Mouse (Mus musculus): ENCODE data around the gene Frg2f1. TPM values are rescaled to one million over a fixed set of nuclear protein-coding genes. Genes with fewer than 3 reads are reported as not detected.
"Not testable (repeated sequence)": the region's sequence is repeated elsewhere in the genome, so short reads cannot be mapped to it uniquely, and the experiment has no call there.

The Frg2f1 gene
- 10 to 100 TPM; 21.7 to 26.1 TPM for total RNA-seq (2021)

- intact Hi-C loops (cut with DNase I), result loop anchor here (1.0 to 10.0 kb wide), 2 partner anchors 117 to 294 kb away; partner anchors contain the start of genes Ppcs and Zmynd12
These were observed at the start of gene Frg2f1 for GRCm38 (mm10) chr4:119539031-119539824. Frg2f1 (minus strand) TSS chr4:119539529.

GRCm38 (mm10) chr4:119588037-119588436 lies 48.7 kb upstream of the Frg2f1 start:
- intact Hi-C loops (cut with DNase I), result no loop called here

More at GRCm38 (mm10) chr4:119539031-119539824, at the start of gene Frg2f1:
- peak; percentile 96 to 97 for DNase-seq (ENCODE audit: low spot score in 2 of 2)

GRCm38 (mm10) chr4:119575459-119575858 lies 36.1 kb upstream of the Frg2f1 start:
- intact Hi-C loops (cut with DNase I), result no loop called here
- DNase-seq (ENCODE audit: low spot score in 2 of 2), result no peak

More at GRCm38 (mm10) chr4:119588037-119588436, 48.7 kb upstream of the Frg2f1 start:
- no peak for DNase-seq (ENCODE audit: low spot score in 2 of 2)

- intact Hi-C loops (cut with DNase I), result no loop called here
- DNase-seq (ENCODE audit: low spot score in 2 of 2), result no peak
These were observed 35.2 kb upstream of the Frg2f1 start for GRCm38 (mm10) chr4:119574504-119574903.

GRCm38 (mm10) chr4:119572682-119573081 lies 33.4 kb upstream of the Frg2f1 start:
- DNase-seq (ENCODE audit: low spot score in 2 of 2), result no peak
- intact Hi-C loops (cut with DNase I), result no loop called here

GRCm38 (mm10) chr4:119566322-119566835 lies 27.1 kb upstream of the Frg2f1 start:
- DNase-seq (ENCODE audit: low spot score in 2 of 2), result no peak

GRCm38 (mm10) chr4:119563136-119563535 lies 23.8 kb upstream of the Frg2f1 start:
- no peak for DNase-seq (ENCODE audit: low spot score in 2 of 2)
- intact Hi-C loops (cut with DNase I), result no loop called here

More at GRCm38 (mm10) chr4:119566322-119566835, 27.1 kb upstream of the Frg2f1 start:
- intact Hi-C loops (cut with DNase I), result no loop called here

- intact Hi-C loops (cut with DNase I), result no loop called here
- no peak for DNase-seq (ENCODE audit: low spot score in 2 of 2)
These were observed 16.1 kb upstream of the Frg2f1 start for GRCm38 (mm10) chr4:119555466-119555865.

- intact Hi-C loops (cut with DNase I), result no loop called here
- no peak for DNase-seq (ENCODE audit: low spot score in 2 of 2)
These were observed 11.5 kb upstream of the Frg2f1 start for GRCm38 (mm10) chr4:119550864-119551263.

- intact Hi-C loops (cut with DNase I), result loop anchor here (10.0 kb wide), 1 partner anchor 84 kb away; no protein-coding TSS in a partner anchor
- no peak for DNase-seq (ENCODE audit: low spot score in 2 of 2)
These were observed 1.2 kb upstream of the Frg2f1 start for GRCm38 (mm10) chr4:119540533-119540890.

- DNase-seq (ENCODE audit: low spot score in 2 of 2), result no peak
- intact Hi-C loops (cut with DNase I), result loop anchor here (1.0 to 10.0 kb wide), 3 partner anchors 85 to 295 kb away; partner anchors contain the start of genes Ppcs and Zmynd12
These were observed 655 bp upstream of the Frg2f1 start for GRCm38 (mm10) chr4:119539836-119540532.

- no peak for DNase-seq (ENCODE audit: low spot score in 2 of 2)
- intact Hi-C loops (cut with DNase I), result loop anchor here (10.0 kb wide), 1 partner anchor 293 kb away; no protein-coding TSS in a partner anchor
These were observed 1.9 kb downstream of the Frg2f1 start for GRCm38 (mm10) chr4:119537436-119537835.

- DNase-seq (ENCODE audit: low spot score in 2 of 2), result not testable (repeated sequence)
- intact Hi-C loops (cut with DNase I), result loop anchor here (10.0 kb wide), 1 partner anchor 292 kb away; no protein-coding TSS in a partner anchor
These were observed 2.7 kb downstream of the Frg2f1 start, which contains the start of gene Foxj3 for GRCm38 (mm10) chr4:119536615-119537014. Foxj3 (plus strand) TSS chr4:119537004.

GRCm38 (mm10) chr4:119535103-119535502 lies 4.2 kb downstream of the Frg2f1 start:
- DNase-seq (ENCODE audit: low spot score in 2 of 2), result no peak
- intact Hi-C loops (cut with DNase I), result loop anchor here (10.0 kb wide), 1 partner anchor 290 kb away; no protein-coding TSS in a partner anchor

- intact Hi-C loops (cut with DNase I), result loop anchor here (5.0 to 10.0 kb wide), 2 partner anchors 40 to 287 kb away; partner anchors contain the start of gene Rimkla
- no peak for DNase-seq (ENCODE audit: low spot score in 2 of 2)
These were observed 7.5 kb downstream of the Frg2f1 start for GRCm38 (mm10) chr4:119531813-119532212.

GRCm38 (mm10) chr4:119526329-119526845 lies 12.9 kb downstream of the Frg2f1 start:
- intact Hi-C loops (cut with DNase I), result no loop called here
- DNase-seq (ENCODE audit: low spot score in 2 of 2), result no peak

GRCm38 (mm10) chr4:119524466-119524865 lies 14.9 kb downstream of the Frg2f1 start:
- intact Hi-C loops (cut with DNase I), result no loop called here
- no peak for DNase-seq (ENCODE audit: low spot score in 2 of 2)

- intact Hi-C loops (cut with DNase I), result no loop called here
- DNase-seq (ENCODE audit: low spot score in 2 of 2), result no peak
These were observed 15.3 kb downstream of the Frg2f1 start for GRCm38 (mm10) chr4:119524010-119524409.

- DNase-seq (ENCODE audit: low spot score in 2 of 2), result no peak
- intact Hi-C loops (cut with DNase I), result no loop called here
These were observed 15.8 kb downstream of the Frg2f1 start for GRCm38 (mm10) chr4:119523575-119523974.

- no peak for DNase-seq (ENCODE audit: low spot score in 2 of 2)
- intact Hi-C loops (cut with DNase I), result no loop called here
These were observed 26.6 kb downstream of the Frg2f1 start for GRCm38 (mm10) chr4:119512731-119513141.
